Mouse (Mus musculus) CH12.LX (cell line): ENCODE measurements around the gene Mapkapk2. TPM values are rescaled to one million over a fixed set of nuclear protein-coding genes. Genes with fewer than 3 reads are reported as not detected.

Experiments
- DNase-seq: peaks from one replicate; pipeline ENCODE4 v3.0.0-alpha.2; 2013; ENCODE audit errors: extremely low read depth
- H3K27ac ChIP-seq: 2 replicates; pipeline ENCODE4 v1.5.1; 2012; ENCODE audit warnings: low read depth, mild to moderate bottlenecking, control low read depth, moderate library complexity; ENCODE audit not compliant: insufficient read depth
- H3K27me3 ChIP-seq: replicated peaks from 2 replicates; pipeline ENCODE3; 2012; ENCODE audit warnings: inconsistent platforms
- H3K36me3 ChIP-seq, 2 experiments: replicated peaks in 1 of 2; 2 replicates each; pipeline versions ENCODE3 to v1.6.1; 2012; ENCODE audit warnings: inconsistent platforms in 1 of 2, low read length in 1 of 2, mild to moderate bottlenecking in 1 of 2, mixed read lengths in 1 of 2, moderate library complexity in 1 of 2; ENCODE audit not compliant: control insufficient read depth in 1 of 2, insufficient read depth in 1 of 2
- H3K4me1 ChIP-seq, 2 experiments: 2 replicates each; pipeline ENCODE4 v1.6.1; 2012; ENCODE audit warnings: inconsistent platforms in 1 of 2, moderate library complexity in 1 of 2; ENCODE audit not compliant: insufficient read depth in 2 of 2, control insufficient read depth in 1 of 2
- H3K4me2 ChIP-seq: 2 replicates; pipeline ENCODE4 v1.6.1; 2012; ENCODE audit warnings: low read depth, mild to moderate bottlenecking, control low read depth; ENCODE audit not compliant: poor library complexity, insufficient read depth, severe bottlenecking
- H3K4me3 ChIP-seq, 3 experiments: fragments of 150-350 bp in 1 of 3; sonication (generic) in 1 of 3; replicated peaks in 1 of 3; 2 replicates each; pipeline versions ENCODE3 to v1.5.1; 2011 to 2012; ENCODE audit warnings: low read depth in 2 of 3, low read length in 2 of 3, mild to moderate bottlenecking in 2 of 3, moderate library complexity in 2 of 3, control low read depth in 1 of 3, improper control_type of control experiment in 1 of 3, inconsistent platforms in 1 of 3, mixed read lengths in 1 of 3; ENCODE audit not compliant: poor library complexity in 1 of 3
- H3K79me2 ChIP-seq: replicated peaks from 2 replicates; pipeline ENCODE4 v1.6.1; 2012; ENCODE audit warnings: mild to moderate bottlenecking, moderate library complexity; ENCODE audit not compliant: control insufficient read depth, poor library complexity, insufficient read depth, severe bottlenecking; ENCODE audit errors: extremely low read depth
- H3K9ac ChIP-seq: 2 replicates; pipeline ENCODE4 v1.6.1; 2012; ENCODE audit warnings: low read depth, mild to moderate bottlenecking, control low read depth, moderate library complexity; ENCODE audit not compliant: insufficient read depth
- H3K9me3 ChIP-seq: replicated peaks from 2 replicates; pipeline ENCODE3; 2012; ENCODE audit warnings: low read length, inconsistent platforms, mixed read lengths
- BHLHE40 ChIP-seq: IDR thresholded peaks from 2 replicates; pipeline ENCODE4 v1.6.1; 2011; ENCODE audit warnings: mild to moderate bottlenecking, low read depth, low read length, improper control_type of control experiment
- CHD2 ChIP-seq: IDR thresholded peaks from 2 replicates; pipeline ENCODE4 v1.6.1; 2011; ENCODE audit warnings: low read length, improper control_type of control experiment
- CTCF ChIP-seq, 2 experiments: IDR thresholded peaks in 1 of 2; conservative IDR thresholded peaks in 1 of 2; 2 replicates each; pipeline ENCODE4 v1.5.1; 2011 to 2012; ENCODE audit warnings: low read depth in 2 of 2, low read length in 2 of 2, improper control_type of control experiment in 1 of 2, inconsistent platforms in 1 of 2, mild to moderate bottlenecking in 1 of 2, moderate library complexity in 1 of 2
- E2F4 ChIP-seq: IDR thresholded peaks from 2 replicates; pipeline ENCODE4 v1.6.1; 2011; ENCODE audit warnings: low read depth, low read length, improper control_type of control experiment; ENCODE audit not compliant: insufficient replicate concordance
- ELF1 ChIP-seq: IDR thresholded peaks from 2 replicates; pipeline ENCODE4 v1.6.1; 2014; ENCODE audit warnings: low read depth, mild to moderate bottlenecking, inconsistent platforms, low read length, improper control_type of control experiment
- EP300 ChIP-seq: IDR thresholded peaks from 2 replicates; pipeline ENCODE4 v1.6.1; 2011; ENCODE audit warnings: low read length, improper control_type of control experiment
- ETS1 ChIP-seq: conservative IDR thresholded peaks from 2 replicates; pipeline ENCODE4 v1.6.1; 2012; ENCODE audit warnings: low read depth, mild to moderate bottlenecking, inconsistent platforms, low read length, improper control_type of control experiment, moderate library complexity
- GABPA ChIP-seq: IDR thresholded peaks from 2 replicates; pipeline ENCODE4 v1.6.1; 2012; ENCODE audit warnings: low read depth, low read length, improper control_type of control experiment, inconsistent platforms; ENCODE audit not compliant: insufficient replicate concordance
- HCFC1 ChIP-seq: IDR thresholded peaks from 2 replicates; pipeline ENCODE4 v1.6.1; 2012; ENCODE audit warnings: low read depth, mild to moderate bottlenecking, inconsistent platforms, low read length, improper control_type of control experiment
- IRF4 ChIP-seq: IDR thresholded peaks from 2 replicates; pipeline ENCODE4 v1.6.1; 2014; ENCODE audit warnings: low read depth, mild to moderate bottlenecking, inconsistent platforms, low read length, improper control_type of control experiment
- JUN ChIP-seq: IDR thresholded peaks from 2 replicates; pipeline ENCODE4 v1.6.1; 2011; ENCODE audit warnings: low read depth, mild to moderate bottlenecking, low read length, improper control_type of control experiment, moderate library complexity; ENCODE audit not compliant: insufficient read depth
- MAFK ChIP-seq: IDR thresholded peaks from 2 replicates; pipeline ENCODE4 v1.6.1; 2011; ENCODE audit warnings: low read length, improper control_type of control experiment; ENCODE audit not compliant: insufficient replicate concordance
- MAX ChIP-seq: IDR thresholded peaks from 2 replicates; pipeline ENCODE4 v1.6.1; 2011; ENCODE audit warnings: low read length, improper control_type of control experiment
- MAZ ChIP-seq: IDR thresholded peaks from 2 replicates; pipeline ENCODE4 v1.6.1; 2012; ENCODE audit warnings: low read depth, mild to moderate bottlenecking, inconsistent platforms, low read length, improper control_type of control experiment, moderate library complexity
- MEF2A ChIP-seq: IDR thresholded peaks from 2 replicates; pipeline ENCODE4 v1.6.1; 2014; ENCODE audit warnings: low read depth, mild to moderate bottlenecking, inconsistent platforms, low read length, improper control_type of control experiment, borderline replicate concordance
- MXI1 ChIP-seq: IDR thresholded peaks from 2 replicates; pipeline ENCODE4 v1.6.1; 2011; ENCODE audit warnings: mild to moderate bottlenecking, low read depth, low read length, improper control_type of control experiment
- MYC ChIP-seq: IDR thresholded peaks from 2 replicates; pipeline ENCODE4 v1.6.1; 2011; ENCODE audit warnings: low read depth, mild to moderate bottlenecking, improper control_type of control experiment, low read length
- NRF1 ChIP-seq: IDR thresholded peaks from 2 replicates; pipeline ENCODE4 v1.6.1; 2014; ENCODE audit warnings: low read depth, mild to moderate bottlenecking, inconsistent platforms, low read length, improper control_type of control experiment, moderate library complexity
- PAX5 ChIP-seq: IDR thresholded peaks from 2 replicates; pipeline ENCODE4 v1.6.1; 2012; ENCODE audit warnings: low read length, inconsistent platforms, mixed read lengths
- POLR2A ChIP-seq: IDR thresholded peaks from 2 replicates; pipeline ENCODE4 v1.6.1; 2011; ENCODE audit warnings: low read depth, mild to moderate bottlenecking, improper control_type of control experiment, low read length
- POLR2AphosphoS2 ChIP-seq: IDR thresholded peaks from 2 replicates; pipeline ENCODE4 v1.6.1; 2011; ENCODE audit warnings: low read depth, low read length, improper control_type of control experiment
- RAD21 ChIP-seq: IDR thresholded peaks from 2 replicates; pipeline ENCODE4 v1.6.1; 2011; ENCODE audit warnings: low read depth, mild to moderate bottlenecking, low read length, improper control_type of control experiment, moderate library complexity
- RCOR1 ChIP-seq: conservative IDR thresholded peaks from 2 replicates; pipeline ENCODE4 v1.6.1; 2012; ENCODE audit warnings: low read depth, mild to moderate bottlenecking, inconsistent platforms, low read length, improper control_type of control experiment
- SIN3A ChIP-seq: IDR thresholded peaks from 2 replicates; pipeline ENCODE4 v1.6.1; 2012; ENCODE audit warnings: low read length, improper control_type of control experiment, inconsistent platforms
- TBP ChIP-seq: conservative IDR thresholded peaks from 2 replicates; pipeline ENCODE4 v1.6.1; 2011; ENCODE audit warnings: low read depth, low read length, improper control_type of control experiment
- TCF12 ChIP-seq: IDR thresholded peaks from 2 replicates; pipeline ENCODE4 v1.6.1; 2014; ENCODE audit warnings: low read depth, mild to moderate bottlenecking, inconsistent platforms, low read length, improper control_type of control experiment
- UBTF ChIP-seq: IDR thresholded peaks from 2 replicates; pipeline ENCODE4 v1.6.1; 2012; ENCODE audit warnings: low read depth, mild to moderate bottlenecking, inconsistent platforms, low read length, improper control_type of control experiment, moderate library complexity
- USF1 ChIP-seq: IDR thresholded peaks from 2 replicates; pipeline ENCODE4 v1.6.1; 2014; ENCODE audit warnings: low read depth, mild to moderate bottlenecking, inconsistent platforms, low read length, improper control_type of control experiment
- USF2 ChIP-seq: conservative IDR thresholded peaks from 2 replicates; pipeline ENCODE4 v1.6.1; 2011; ENCODE audit warnings: low read depth, low read length, improper control_type of control experiment
- ZC3H11A ChIP-seq: IDR thresholded peaks from 2 replicates; pipeline ENCODE4 v1.6.1; 2012; ENCODE audit warnings: low read depth, mild to moderate bottlenecking, inconsistent platforms, low read length, improper control_type of control experiment
- ZKSCAN1 ChIP-seq: IDR thresholded peaks from 2 replicates; pipeline ENCODE4 v1.6.1; 2012; ENCODE audit warnings: low read depth, inconsistent platforms, low read length, improper control_type of control experiment, borderline replicate concordance
- ZMIZ1 ChIP-seq: IDR thresholded peaks from 2 replicates; pipeline ENCODE4 v1.6.1; 2012; ENCODE audit warnings: low read depth, mild to moderate bottlenecking, inconsistent platforms, low read length, improper control_type of control experiment
- dilution Hi-C: fragments of 300-500 bp; cut with MboI; formaldehyde crosslinking; loops from 2 replicates; pipeline ENCODE4 v1.14.3; 2020; ENCODE audit warnings: low sequenced_read_pairs; ENCODE audit not compliant: extremely low pct_unique_long_range_greater_than_20kb, extremely low pct_ligation_motif_present
- in situ Hi-C: fragments of 300-500 bp; cut with MboI; formaldehyde crosslinking; loops from 3 replicates; pipeline ENCODE4 v1.14.3; 2019; ENCODE audit warnings: low sequenced_read_pairs, low pct_ligation_motif_present, low pct_unique_long_range_greater_than_20kb, mixed read lengths
- polyA plus RNA-seq: library from polyadenylated mRNA; unstranded; fragments of >175 nt; gene quantifications from 2 replicates; pipeline ENCODE4 v1.2.1, GENCODE M21; 2012; ENCODE audit warnings: low read depth; ENCODE audit not compliant: insufficient read length
- total RNA-seq, 2 experiments: library from RNA; depleted of rRNA; stranded (reverse); fragments of 300-350 nt in 1 of 2; fragments of >200 nt in 1 of 2; gene quantifications; 2 replicates each; pipeline ENCODE4 v1.2.3; 2012 to 2014

Gene Mapkapk2
- total and polyA plus RNA-seq, 3 experiments = 55.0 to 63.5 (median 62.9) TPM

GRCm38 (mm10) chr1:131112576-131112975 is 14.9 kb upstream of the Mapkapk2 start:
- Histone ChIP-seq H3K27me3 (no peaks in the 10 kb centered on the region), H3K4me3 (no peak overlapping the region), H3K36me3 (no peaks in the 10 kb centered on the region), H3K4me1 (peaks cover 22 to 44% of the 10 kb centered on the region in 2 experiments), H3K27ac (no peak overlapping the region), H3K9me3 (no peaks in the 10 kb centered on the region), H3K9ac (no peak overlapping the region), H3K79me2 (no peaks in the 10 kb centered on the region), H3K4me2 (no peak overlapping the region)
- dilution Hi-C loops = no loop called here
- TF ChIP-seq CTCF (conservative IDR thresholded peaks at IDR 0.05 in 1 of 2, IDR thresholded peaks at IDR 0.05 in 1 of 2; ENCODE audit: low read depth in 2 of 2, low read length in 2 of 2) = peak in 1 of 2 experiments; percentile 35; a peak in 2 of 4 replicates
- TF ChIP-seq USF2 = no peak
- in situ Hi-C loops = no loop called here
- no peak for DNase-seq

GRCm38 (mm10) chr1:131110525-131111106 is 13.0 kb upstream of the Mapkapk2 start:
- no peaks in the 10 kb centered on the region for H3K27me3 ChIP-seq
- dilution Hi-C loops = no loop called here
- H3K4me3 ChIP-seq = no peak overlapping the region
- H3K79me2 ChIP-seq = no peaks in the 10 kb centered on the region
- H3K4me2 ChIP-seq = peak overlapping the region; percentile 7
- peak; percentile 69 for DNase-seq
- peak overlapping the region; percentile 24 for H3K27ac ChIP-seq
- in situ Hi-C loops = no loop called here
- H3K36me3 ChIP-seq = no peaks in the 10 kb centered on the region
- H3K4me1 ChIP-seq = peaks cover 22 to 44% of the 10 kb centered on the region in 2 experiments
- H3K9ac ChIP-seq = peak overlapping the region; percentile 5; the same call in 1 of the 2 replicates
- peaks cover 4% of the 10 kb centered on the region for H3K9me3 ChIP-seq
- TF ChIP-seq RAD21 (no peak), TCF12 (no peak; the same call in 1 of the 2 replicates), MEF2A (peak; percentile 96), PAX5 (no peak), ZMIZ1 (no peak), SIN3A (peak; percentile 57; the same call in 1 of the 2 replicates), ZKSCAN1 (no peak), JUN (peak; percentile 26; the same call in 1 of the 2 replicates), CTCF (conservative IDR thresholded peaks at IDR 0.05 in 1 of 2, IDR thresholded peaks at IDR 0.05 in 1 of 2; ENCODE audit: low read depth in 2 of 2, low read length in 2 of 2) (no peak), MYC (peak; percentile 58; the same call in 1 of the 2 replicates), ELF1 (peak; percentile 34), POLR2A (no peak), E2F4 (no peak), POLR2AphosphoS2 (no peak), GABPA (no peak), USF1 (no peak), IRF4 (peak; percentile 93), HCFC1 (peak; percentile 22; the same call in 1 of the 2 replicates), BHLHE40 (peak; percentile 36), MAZ (0 out of 2 replicates have a peak, but pooled peaks have one; percentile 37), NRF1 (no peak), MXI1 (no peak), MAFK (peak; percentile 61; the same call in 1 of the 2 replicates), EP300 (peak; percentile 77), UBTF (no peak), ETS1 (peak; percentile 65), MAX (0 out of 2 replicates have a peak, but pooled peaks have one; percentile 27), RCOR1 (no peak), TBP (peak; percentile 54; the same call in 1 of the 2 replicates), ZC3H11A (no peak), CHD2 (no peak; the same call in 1 of the 2 replicates)
